Mouse (Mus musculus): ENCODE measurements at regions not wholly inside any gene's neighbourhood (a gene's known extent, or its start where the extent isn't known, plus 50 kb on each side); places are given as distances from the start of the nearest gene placed in this dataset.

GRCm38 (mm10) chr17:4867083-4867482, 127.0 kb upstream of the Arid1b start:
- Histone ChIP-seq H3K27ac (ENCODE audit: low read depth, low read length) (no peak overlapping the region), H3K4me2 (ENCODE audit: low read depth, low read length, poor library complexity, severe bottlenecking) (no peak overlapping the region), H3K9me3 (ENCODE audit: low read length) (no peaks in the 10 kb centered on the region), H3K4me3 (ENCODE audit: low read depth, low read length) (no peak overlapping the region), H3K27me3 (ENCODE audit: insufficient read depth, low read length) (no peaks in the 10 kb centered on the region), H3K36me3 (ENCODE audit: insufficient read depth, low read length) (no peaks in the 10 kb centered on the region), H3K9ac (replicated peaks; ENCODE audit: low read length, poor library complexity, severe bottlenecking) (no peak overlapping the region), H3K4me1 (ENCODE audit: insufficient read depth, low read length) (0 out of 2 replicates have a peak, but pooled peaks cover 3% of the 10 kb centered on the region)
- DNase-seq (ENCODE audit: low spot score) (no peak), ATAC-seq (ENCODE audit: low FRiP score) (no peak)
- TF ChIP-seq CTCF (IDR thresholded peaks at IDR 0.05): no peak
- 93% methylated on average over 5 of the region's 5 CpGs for WGBS

GRCm38 (mm10) chr17:4867754-4868445, 126.2 kb upstream of the Arid1b start:
- no peaks in the 10 kb centered on the region for H3K9me3 ChIP-seq (ENCODE audit: low read length)
- no peak for TF ChIP-seq CTCF (IDR thresholded peaks at IDR 0.05)
- H3K4me1 ChIP-seq (ENCODE audit: insufficient read depth, low read length): 0 out of 2 replicates have a peak, but pooled peaks cover 3% of the 10 kb centered on the region
- no peak overlapping the region for H3K27ac ChIP-seq (ENCODE audit: low read depth, low read length)
- no peaks in the 10 kb centered on the region for H3K27me3 ChIP-seq (ENCODE audit: insufficient read depth, low read length)
- H3K36me3 ChIP-seq (ENCODE audit: insufficient read depth, low read length): no peaks in the 10 kb centered on the region
- DNase-seq (ENCODE audit: low spot score) (peak; percentile 23), ATAC-seq (ENCODE audit: low FRiP score) (no peak)
- H3K4me3 ChIP-seq (ENCODE audit: low read depth, low read length): no peak overlapping the region
- no peak overlapping the region for H3K4me2 ChIP-seq (ENCODE audit: low read depth, low read length, poor library complexity, severe bottlenecking)
- WGBS: 78% methylated on average over 9 of the region's 9 CpGs
- no peak overlapping the region for H3K9ac ChIP-seq (replicated peaks; ENCODE audit: low read length, poor library complexity, severe bottlenecking)

- H3K9me3 ChIP-seq (ENCODE audit: low read length): no peaks in the 10 kb centered on the region
- ATAC-seq (ENCODE audit: low FRiP score) (no peak), DNase-seq (ENCODE audit: low spot score) (no peak)
- H3K36me3 ChIP-seq (ENCODE audit: insufficient read depth, low read length): no peaks in the 10 kb centered on the region
- no peaks in the 10 kb centered on the region for H3K27me3 ChIP-seq (ENCODE audit: insufficient read depth, low read length)
- no peak overlapping the region for H3K4me3 ChIP-seq (ENCODE audit: low read depth, low read length)
- no peak overlapping the region for H3K9ac ChIP-seq (replicated peaks; ENCODE audit: low read length, poor library complexity, severe bottlenecking)
- 0 out of 2 replicates have a peak, but pooled peaks cover 3% of the 10 kb centered on the region for H3K4me1 ChIP-seq (ENCODE audit: insufficient read depth, low read length)
- no peak overlapping the region for H3K27ac ChIP-seq (ENCODE audit: low read depth, low read length)
- WGBS: 90% methylated on average over 10 of the region's 10 CpGs
- no peak for TF ChIP-seq CTCF (IDR thresholded peaks at IDR 0.05)
- H3K4me2 ChIP-seq (ENCODE audit: low read depth, low read length, poor library complexity, severe bottlenecking): no peak overlapping the region
These were observed 125.7 kb upstream of the Arid1b start for GRCm38 (mm10) chr17:4868446-4868825.

- Histone ChIP-seq H3K4me3 (ENCODE audit: low read depth, low read length) (no peak overlapping the region), H3K4me2 (ENCODE audit: low read depth, low read length, poor library complexity, severe bottlenecking) (no peak overlapping the region), H3K9ac (replicated peaks; ENCODE audit: low read length, poor library complexity, severe bottlenecking) (no peak overlapping the region), H3K36me3 (ENCODE audit: insufficient read depth, low read length) (no peaks in the 10 kb centered on the region), H3K27me3 (ENCODE audit: insufficient read depth, low read length) (no peaks in the 10 kb centered on the region), H3K9me3 (ENCODE audit: low read length) (no peaks in the 10 kb centered on the region), H3K27ac (ENCODE audit: low read depth, low read length) (no peak overlapping the region), H3K4me1 (ENCODE audit: insufficient read depth, low read length) (0 out of 2 replicates have a peak, but pooled peaks cover 3% of the 10 kb centered on the region)
- no peak for DNase-seq (ENCODE audit: low spot score)
- no peak for ATAC-seq (ENCODE audit: low FRiP score)
- WGBS: 84% methylated on average over 5 of the region's 5 CpGs
- no peak for TF ChIP-seq CTCF (IDR thresholded peaks at IDR 0.05)
These were observed 125.3 kb upstream of the Arid1b start for GRCm38 (mm10) chr17:4868861-4869260.

GRCm38 (mm10) chr17:4871267-4871666, 122.9 kb upstream of the Arid1b start:
- no peaks in the 10 kb centered on the region for H3K9me3 ChIP-seq (ENCODE audit: low read length)
- ATAC-seq (ENCODE audit: low FRiP score) (no peak), DNase-seq (ENCODE audit: low spot score) (no peak)
- no peak overlapping the region for H3K27ac ChIP-seq (ENCODE audit: low read depth, low read length)
- H3K27me3 ChIP-seq (ENCODE audit: insufficient read depth, low read length): no peaks in the 10 kb centered on the region
- no peak overlapping the region for H3K4me3 ChIP-seq (ENCODE audit: low read depth, low read length)
- no peak overlapping the region for H3K9ac ChIP-seq (replicated peaks; ENCODE audit: low read length, poor library complexity, severe bottlenecking)
- H3K4me2 ChIP-seq (ENCODE audit: low read depth, low read length, poor library complexity, severe bottlenecking): no peak overlapping the region
- 44% methylated on average over 2 of the region's 2 CpGs for WGBS
- no peaks in the 10 kb centered on the region for H3K36me3 ChIP-seq (ENCODE audit: insufficient read depth, low read length)
- no peaks in the 10 kb centered on the region for H3K4me1 ChIP-seq (ENCODE audit: insufficient read depth, low read length)
- TF ChIP-seq CTCF (IDR thresholded peaks at IDR 0.05): no peak

GRCm38 (mm10) chr17:4874459-4874858, 119.7 kb upstream of the Arid1b start:
- 82% methylated on average over 2 of the region's 2 CpGs for WGBS
- Histone ChIP-seq H3K4me2 (ENCODE audit: low read depth, low read length, poor library complexity, severe bottlenecking) (no peak overlapping the region), H3K9ac (replicated peaks; ENCODE audit: low read length, poor library complexity, severe bottlenecking) (no peak overlapping the region), H3K36me3 (ENCODE audit: insufficient read depth, low read length) (no peaks in the 10 kb centered on the region), H3K27ac (ENCODE audit: low read depth, low read length) (no peak overlapping the region), H3K4me3 (ENCODE audit: low read depth, low read length) (no peak overlapping the region), H3K9me3 (ENCODE audit: low read length) (no peaks in the 10 kb centered on the region), H3K27me3 (ENCODE audit: insufficient read depth, low read length) (no peaks in the 10 kb centered on the region), H3K4me1 (ENCODE audit: insufficient read depth, low read length) (no peaks in the 10 kb centered on the region)
- TF ChIP-seq CTCF (IDR thresholded peaks at IDR 0.05): no peak
- DNase-seq (ENCODE audit: low spot score): no peak
- no peak for ATAC-seq (ENCODE audit: low FRiP score)
